Comparison of ENCODE assay signal across 11 mouse cellular contexts in genomic region chr15:79099456-79099855, GRCm38 (mm10). TPM values are rescaled to one million over a fixed set of nuclear protein-coding genes. Genes with fewer than 3 reads are reported as not detected.
A peak's percentile ranks its signal among the peaks of the same experiment; 100 is the strongest.
DNase-seq lines count a peak whose midpoint lies in the region; ATAC-seq lines count a peak whose summit lies in the region.
"Had no signal": no experiment of that assay in that cellular context is flagged by ENCODE, and none has a peak within 500 bp of the region (broad histone marks: within the 10 kb centered on the region; RNA-seq: fewer than 3 reads in every experiment).

No protein-coding gene starts in this region.

- H3K4me3 ChIP-seq in megakaryocyte, embryonic 14.5 days (replicated peaks), result peak overlapping the region; percentile 2
- H3K4me3 ChIP-seq: midbrain, embryonic 15.5 days had no signal

- DNase-seq in adrenal gland, adult 2 months, result peak; percentile 40
- no peak for DNase-seq in adrenal gland, postnatal 4 days (ENCODE audit: low spot score in 2 of 2)
- peak; percentile 19 to 42 for DNase-seq in kidney, postnatal 4 days
- no peak for DNase-seq in right cerebral cortex, adult 2 months (ENCODE audit: low spot score in 2 of 2)
- no peak for DNase-seq in embryo, embryonic 10 days (ENCODE audit: low spot score)
- no peak for DNase-seq in gastrocnemius, postnatal 4 days (ENCODE audit: low spot score in 2 of 2)

- peaks cover 20% of the 10 kb centered on the region for H3K36me3 ChIP-seq in megakaryocyte, embryonic 14.5 days (replicated peaks; ENCODE audit: low read length)

- peaks cover 2% of the 10 kb centered on the region for H3K9me3 ChIP-seq in megakaryocyte, embryonic 14.5 days
- H3K9me3 ChIP-seq: midbrain, embryonic 15.5 days had no signal

- H3K4me1 ChIP-seq in megakaryocyte, embryonic 14.5 days, result peaks cover 37% of the 10 kb centered on the region
- H3K4me1 ChIP-seq: midbrain, embryonic 15.5 days had no signal

- peaks cover 34% of the 10 kb centered on the region for H3K27me3 ChIP-seq in megakaryocyte, embryonic 14.5 days (replicated peaks)
- H3K27me3 ChIP-seq: midbrain, embryonic 15.5 days had no signal

- no peak for ATAC-seq in megakaryocyte, adult 5-6 weeks (ENCODE audit: poor library complexity, severe bottlenecking)
- ATAC-seq: forebrain, embryonic 16.5 days; hindbrain, embryonic 16.5 days; midbrain, embryonic 15.5 days had no signal

RNA-seq across cellular contexts. Expression of gene Micall1, which starts 9.2 kb away (rescaled TPM):
- 10 to 100 TPM; 36.5 to 49.5 TPM for total RNA-seq in adrenal gland, adult 2 months (2021)
- 61.7 and 65.0 TPM in 2 replicates for polyA plus RNA-seq in adrenal gland, adult 2 months (2012; rRNA removed)
- 10 to 100 TPM; 36.0 to 40.2 TPM for total RNA-seq in adrenal gland, postnatal 4 days (2021)
- polyA plus RNA-seq in megakaryocyte, embryonic 14.5 days (2012; ENCODE audit: insufficient read depth, low replicate concordance), result 2.0 and 8.4 TPM in 2 replicates
- total RNA-seq in megakaryocyte, adult 5-6 weeks (2015), result 4.4 and 6.1 TPM in 2 replicates
- 3.6 and 6.3 TPM in 2 replicates for total RNA-seq in megakaryocyte, adult 5-6 weeks (2017)
- total RNA-seq in gastrocnemius, postnatal 4 days (2021), result 10 to 100 TPM; 26.5 to 29.4 TPM

RNA-seq across cellular contexts. Expression of gene Eif3l, which starts 24.5 kb away (rescaled TPM):
- 100 to 1,000 TPM; 136 to 160 TPM for total RNA-seq in adrenal gland, adult 2 months (2021)
- 94.1 and 119 TPM in 2 replicates for polyA plus RNA-seq in adrenal gland, adult 2 months (2012; rRNA removed)
- 100 to 1,000 TPM; 158 to 162 TPM for total RNA-seq in adrenal gland, postnatal 4 days (2021)
- 9.1 and 10.8 TPM in 2 replicates for polyA plus RNA-seq in megakaryocyte, embryonic 14.5 days (2012; ENCODE audit: insufficient read depth, low replicate concordance)
- total RNA-seq in megakaryocyte, adult 5-6 weeks (2015), result 110 and 116 TPM in 2 replicates
- total RNA-seq in megakaryocyte, adult 5-6 weeks (2017), result 153 and 155 TPM in 2 replicates
- total RNA-seq in gastrocnemius, postnatal 4 days (2021), result 100 to 1,000 TPM; 106 to 111 TPM

RNA-seq across cellular contexts. Expression of gene Ankrd54, which starts 36.8 kb away (rescaled TPM):
- total RNA-seq in adrenal gland, adult 2 months (2021), result 10 to 100 TPM; 20.1 to 27.2 TPM
- polyA plus RNA-seq in adrenal gland, adult 2 months (2012; rRNA removed), result 91.9 and 101 TPM in 2 replicates
- total RNA-seq in adrenal gland, postnatal 4 days (2021), result 10 to 100 TPM; 23.8 to 29.7 TPM
- 32.5 and 90.9 TPM in 2 replicates for polyA plus RNA-seq in megakaryocyte, embryonic 14.5 days (2012; ENCODE audit: insufficient read depth, low replicate concordance)
- total RNA-seq in megakaryocyte, adult 5-6 weeks (2015), result 13.5 and 14.3 TPM in 2 replicates
- 10.3 and 11.2 TPM in 2 replicates for total RNA-seq in megakaryocyte, adult 5-6 weeks (2017)
- total RNA-seq in gastrocnemius, postnatal 4 days (2021), result 10 to 100 TPM; 11.6 to 13.5 TPM

RNA-seq across cellular contexts. Expression of gene Polr2f, which starts 41.4 kb away (rescaled TPM):
- total RNA-seq in adrenal gland, adult 2 months (2021), result 100 to 1,000 TPM in 1 of 2 experiments, 10 to 100 TPM in 1; 92.8 to 151 TPM
- 48.1 and 48.3 TPM in 2 replicates for polyA plus RNA-seq in adrenal gland, adult 2 months (2012; rRNA removed)
- total RNA-seq in adrenal gland, postnatal 4 days (2021), result 100 to 1,000 TPM; 134 to 142 TPM
- 56.4 and 173 TPM in 2 replicates for polyA plus RNA-seq in megakaryocyte, embryonic 14.5 days (2012; ENCODE audit: insufficient read depth, low replicate concordance)
- 46.0 and 49.2 TPM in 2 replicates for total RNA-seq in megakaryocyte, adult 5-6 weeks (2015)
- 39.6 and 54.1 TPM in 2 replicates for total RNA-seq in megakaryocyte, adult 5-6 weeks (2017)
- 10 to 100 TPM; 72.2 to 92.4 TPM for total RNA-seq in gastrocnemius, postnatal 4 days (2021)

RNA-seq across cellular contexts. Expression of gene 1700088E04Rik, which starts 41.6 kb away (rescaled TPM):
- total RNA-seq in adrenal gland, adult 2 months (2021), result 1 to 10 TPM; 5.2 to 9.9 TPM
- 8.1 and 10.8 TPM in 2 replicates for polyA plus RNA-seq in adrenal gland, adult 2 months (2012; rRNA removed)
- total RNA-seq in adrenal gland, postnatal 4 days (2021), result 1 to 10 TPM; 8.0 to 9.0 TPM
- polyA plus RNA-seq in megakaryocyte, embryonic 14.5 days (2012; ENCODE audit: insufficient read depth, low replicate concordance), result 4.1 TPM in 1 of 2 replicates, not detected in the other
- not detected in 2 replicates for total RNA-seq in megakaryocyte, adult 5-6 weeks (2015)
- not detected in 2 replicates for total RNA-seq in megakaryocyte, adult 5-6 weeks (2017)
- total RNA-seq in gastrocnemius, postnatal 4 days (2021), result 1 to 10 TPM in 1 of 2 experiments, under 1 TPM in 1; 0.96 to 1.6 TPM

Comparison
In these comparisons a context has a peak if more than half of its experiments do, and no peak if none do; other contexts are left out.
1. DNase-seq: peak in adrenal gland, adult 2 months (single experiment) and kidney, postnatal 4 days (2 of 2); none in adrenal gland, postnatal 4 days (0 of 2), right cerebral cortex, adult 2 months (0 of 2), embryo, embryonic 10 days (single experiment) and gastrocnemius, postnatal 4 days (0 of 2).